Mouse (Mus musculus) myocyte (in vitro differentiated cells): ENCODE measurements around the gene 4930562C15Rik.

ENCODE experiments used
- E2F4 ChIP-seq: IDR thresholded peaks from one replicate; pipeline ENCODE4 v1.6.1; 2011; ENCODE audit warnings: mild to moderate bottlenecking, control low read depth, moderate library complexity; ENCODE audit not compliant: insufficient read depth
- MYOD1 ChIP-seq, 3 experiments: IDR thresholded peaks; one replicate each; pipeline ENCODE4 v1.6.1; 2011; ENCODE audit warnings: control low read depth in 2 of 3, low read depth in 2 of 3, mild to moderate bottlenecking in 2 of 3, moderate library complexity in 1 of 3; ENCODE audit not compliant: insufficient read length in 2 of 3, control insufficient read depth in 1 of 3
- POLR2A ChIP-seq: IDR thresholded peaks from one replicate; pipeline ENCODE4 v1.6.1; 2011; ENCODE audit warnings: low read depth, mild to moderate bottlenecking, control low read depth, moderate library complexity; ENCODE audit not compliant: insufficient read length
- TCF12 ChIP-seq: IDR thresholded peaks from one replicate; pipeline ENCODE4 v1.6.1; 2011; ENCODE audit warnings: mild to moderate bottlenecking, control low read depth; ENCODE audit not compliant: poor library complexity, insufficient read depth, severe bottlenecking
- USF1 ChIP-seq: IDR thresholded peaks from one replicate; pipeline ENCODE4 v1.6.1; 2011; ENCODE audit warnings: low read depth, mild to moderate bottlenecking, control low read depth, moderate library complexity

- TF ChIP-seq E2F4 (no peak), POLR2A (no peak), USF1 (no peak), MYOD1 (IDR thresholded peaks at IDR 0.05; ENCODE audit: control insufficient read depth in 1 of 3, insufficient read length in 2 of 3, low read depth in 2 of 3) (no peak), TCF12 (no peak)
These were observed 45.9 kb upstream of the 4930562C15Rik start for GRCm38 (mm10) chr16:4789311-4789768.
